Mouse (Mus musculus) central nervous system, embryonic 11.5 days (tissue): ENCODE data around the gene Robo4. TPM values are rescaled to one million over a fixed set of nuclear protein-coding genes. Genes with fewer than 3 reads are reported as not detected.

Source experiments
- polyA plus RNA-seq: library from polyadenylated mRNA; depleted of rRNA; stranded (reverse); fragments of >200 nt; gene quantifications from 2 replicates; pipeline ENCODE4 v1.2.3, GENCODE M21; 2012; rRNA removed

The Robo4 gene
- polyA plus RNA-seq: 4.5 and 5.6 TPM in 2 replicates

GRCm38 (mm10) chr9:37401802-37402201, at the start of gene Robo4:
Gene Robo4 (plus strand): TSS chr9:37401897.

GRCm38 (mm10) chr9:37367301-37368080, 34.2 kb upstream of the Robo4 start, which contains the start of gene Hepacam:
Gene Hepacam (plus strand): TSS chr9:37367351.

GRCm38 (mm10) chr9:37432720-37433421, 31.2 kb downstream of the Robo4 start, which contains the start of gene Robo3:
Gene Robo3 (minus strand): TSS chr9:37433246.

Other genes starting within 250 kb of the Robo4 start
- 5.8 and 7.0 TPM in 2 replicates for gene Tmem218, start 193.7 kb upstream of the Robo4 start, polyA plus RNA-seq
- gene Slc37a2, start 146.2 kb upstream of the Robo4 start, polyA plus RNA-seq: 1.2 and 2.1 TPM in 2 replicates
- 3.3 and 4.1 TPM in 2 replicates for gene Ccdc15, start 53.5 kb upstream of the Robo4 start, polyA plus RNA-seq
- 0.04 and 0.07 TPM in 2 replicates for gene Hepacam, start 34.5 kb upstream of the Robo4 start, polyA plus RNA-seq
- 97.5 and 99.1 TPM in 2 replicates for gene Robo3, start 31.3 kb downstream of the Robo4 start, polyA plus RNA-seq
- 91.0 and 94.0 TPM in 2 replicates for gene Msantd2, start 87.4 kb downstream of the Robo4 start, polyA plus RNA-seq
- gene Esam, start 126.2 kb downstream of the Robo4 start, polyA plus RNA-seq: 22.3 and 22.6 TPM in 2 replicates
- 3.1 and 4.1 TPM in 2 replicates for gene Vsig2, start 137.4 kb downstream of the Robo4 start, polyA plus RNA-seq
- gene Nrgn, start 151.0 kb downstream of the Robo4 start, polyA plus RNA-seq: 3.6 and 4.1 TPM in 2 replicates
- gene Siae, start 153.8 kb downstream of the Robo4 start, polyA plus RNA-seq: 5.0 and 6.0 TPM in 2 replicates
- gene Spa17, start 211.8 kb downstream of the Robo4 start, polyA plus RNA-seq: 9.5 and 32.0 TPM in 2 replicates